ENCODE assay signal across 16 mouse cellular contexts in genomic region chr2:106849389-106849788, GRCm38 (mm10).
DNase-seq lines count a peak whose midpoint lies in the region; ATAC-seq and TF ChIP-seq lines count a peak whose summit lies in the region.
"Had no signal": no experiment of that assay in that cellular context is flagged by ENCODE, and none has a peak within 500 bp of the region (broad histone marks: within the 10 kb centered on the region; RNA-seq: fewer than 3 reads in every experiment).

No protein-coding gene starts in this region.

- H3K9ac ChIP-seq in forebrain, embryonic 12.5 days = no peak overlapping the region
- no peak overlapping the region for H3K9ac ChIP-seq in liver, postnatal 0 days (replicated peaks)
- H3K9ac ChIP-seq: embryonic facial prominence, embryonic 12.5 days; lung, embryonic 14.5 days had no signal

- peak; percentile 66; the same call in 1 of the 2 replicates for ATAC-seq in forebrain, embryonic 12.5 days (ENCODE audit: low FRiP score)
- ATAC-seq in liver, postnatal 0 days = no peak

- TF ChIP-seq EP300 in liver, postnatal 0 days (IDR thresholded peaks at IDR 0.05; ENCODE audit: low read depth) = no peak

- H3K27ac ChIP-seq in forebrain, embryonic 12.5 days = peak overlapping the region; percentile 59; the same call in 1 of the 2 replicates
- H3K27ac ChIP-seq in midbrain, embryonic 10.5 days (replicated peaks) = 0 out of 2 replicates have a peak overlapping the region, but pooled peaks have one; percentile 28
- H3K27ac ChIP-seq in liver, postnatal 0 days (ENCODE audit: low read depth) = no peak overlapping the region
- H3K27ac ChIP-seq: embryonic facial prominence, embryonic 12.5 days; heart, embryonic 10.5 days; left cerebral cortex, adult 2 months had no signal

- intact Hi-C loops in left cerebral cortex, postnatal 4 days (cut with DNase I) = loop anchor here (10.0 kb wide), 1 partner anchor 155 kb away; the partner anchor contains the start of gene Mpped2

- peaks cover 29% of the 10 kb centered on the region for H3K4me1 ChIP-seq in forebrain, embryonic 12.5 days
- H3K4me1 ChIP-seq in midbrain, embryonic 10.5 days = peaks cover 31% of the 10 kb centered on the region
- no peaks in the 10 kb centered on the region for H3K4me1 ChIP-seq in liver, postnatal 0 days (ENCODE audit: insufficient read depth)

- no peak for TF ChIP-seq CTCF in liver, postnatal 0 days (IDR thresholded peaks at IDR 0.05; ENCODE audit: low read depth)

- no peaks in the 10 kb centered on the region for H3K36me3 ChIP-seq in forebrain, embryonic 12.5 days (replicated peaks)
- H3K36me3 ChIP-seq in midbrain, embryonic 10.5 days = no peaks in the 10 kb centered on the region
- H3K36me3 ChIP-seq in liver, postnatal 0 days (replicated peaks; ENCODE audit: insufficient read depth, low read length) = no peaks in the 10 kb centered on the region
- H3K36me3 ChIP-seq: embryonic facial prominence, embryonic 12.5 days; G1E; heart, embryonic 10.5 days had no signal

- H3K4me3 ChIP-seq in forebrain, embryonic 12.5 days (replicated peaks) = no peak overlapping the region
- H3K4me3 ChIP-seq in midbrain, embryonic 10.5 days = no peak overlapping the region
- H3K4me3 ChIP-seq in liver, postnatal 0 days (ENCODE audit: low read depth, low read length) = no peak overlapping the region
- H3K4me3 ChIP-seq: embryonic facial prominence, embryonic 12.5 days; heart, embryonic 10.5 days; left cerebral cortex, adult 2 months had no signal

- no peak overlapping the region for H3K4me2 ChIP-seq in forebrain, embryonic 12.5 days
- H3K4me2 ChIP-seq in liver, postnatal 0 days (ENCODE audit: low read depth, low read length) = no peak overlapping the region
- H3K4me2 ChIP-seq: embryonic facial prominence, embryonic 12.5 days; lung, embryonic 14.5 days had no signal

- H3K27me3 ChIP-seq in forebrain, embryonic 12.5 days = no peaks in the 10 kb centered on the region; the same call in 1 of the 2 replicates
- H3K27me3 ChIP-seq in midbrain, embryonic 10.5 days (ENCODE audit: low read depth, poor library complexity, severe bottlenecking) = 0 out of 2 replicates have a peak, but pooled peaks cover 3% of the 10 kb centered on the region
- H3K27me3 ChIP-seq in liver, postnatal 0 days (ENCODE audit: insufficient read depth, low read length) = no peaks in the 10 kb centered on the region
- H3K27me3 ChIP-seq: embryonic facial prominence, embryonic 12.5 days had no signal

- WGBS in forebrain, embryonic 12.5 days = 37% methylated on average over 9 of the region's 9 CpGs
- WGBS in midbrain, embryonic 10.5 days = 71% methylated on average over 9 of the region's 9 CpGs
- WGBS in liver, postnatal 0 days (ENCODE audit: insufficient replicate concordance) = 83% methylated on average over 9 of the region's 9 CpGs

- H3K9me3 ChIP-seq in forebrain, embryonic 12.5 days = no peaks in the 10 kb centered on the region
- no peaks in the 10 kb centered on the region for H3K9me3 ChIP-seq in midbrain, embryonic 10.5 days (replicated peaks)
- no peaks in the 10 kb centered on the region for H3K9me3 ChIP-seq in liver, postnatal 0 days (ENCODE audit: low read length)
- H3K9me3 ChIP-seq: embryonic facial prominence, embryonic 12.5 days; heart, embryonic 10.5 days had no signal

- DNase-seq in left cerebral cortex, postnatal 4 days = peak; percentile 27
- DNase-seq in left cerebral cortex, adult 9 months (ENCODE audit: low spot score in 2 of 2) = no peak
- DNase-seq in midbrain, embryonic 10.5 days (ENCODE audit: low spot score) = no peak
- peak; percentile 77 for DNase-seq in retina, postnatal 1 day
- DNase-seq in gastrocnemius, postnatal 25 days = no peak
- no peak for DNase-seq in liver, postnatal 0 days
- DNase-seq: adrenal gland, postnatal 10 days; cerebellum, adult 9-10 months; gastrocnemius, postnatal 36 days; lung, embryonic 14.5 days; right cerebral cortex, postnatal 25 days had no signal

Comparison
In these comparisons a context has a peak if more than half of its experiments do, and no peak if none do; other contexts are left out.
1. DNase-seq: peak in left cerebral cortex, postnatal 4 days (single experiment) and retina, postnatal 1 day (single experiment); none in left cerebral cortex, adult 9 months (0 of 2), midbrain, embryonic 10.5 days (single experiment), gastrocnemius, postnatal 25 days (single experiment) and liver, postnatal 0 days (single experiment).